Mouse (Mus musculus) kidney, postnatal 25 days (tissue): Measurements from ENCODE around the gene Uchl1.

Experiments used
- DNase-seq, 2 experiments: peaks; one replicate each; pipeline ENCODE4 v3.0.0; 2021; ENCODE audit warnings: mixed read lengths in 2 of 2

Uchl1 gene

GRCm38 (mm10) chr5:66710445-66711019 lies 34.6 kb downstream of the Uchl1 start:
- DNase-seq: peak in 1 of 2 experiments; percentile 10

GRCm38 (mm10) chr5:66712801-66713200 lies 36.9 kb downstream of the Uchl1 start:
- DNase-seq: no peak

- peak; percentile 25 to 35 for DNase-seq
Measured at GRCm38 (mm10) chr5:66715498-66715931, 39.6 kb downstream of the Uchl1 start.

- no peak for DNase-seq
Measured at GRCm38 (mm10) chr5:66717931-66718330, 42.0 kb downstream of the Uchl1 start.

GRCm38 (mm10) chr5:66718413-66718812 lies 42.5 kb downstream of the Uchl1 start:
- DNase-seq: no peak

GRCm38 (mm10) chr5:66718880-66719279 lies 43.0 kb downstream of the Uchl1 start:
- DNase-seq: no peak

- no peak for DNase-seq
Measured at GRCm38 (mm10) chr5:66720921-66721320, 45.0 kb downstream of the Uchl1 start.

DNA sequence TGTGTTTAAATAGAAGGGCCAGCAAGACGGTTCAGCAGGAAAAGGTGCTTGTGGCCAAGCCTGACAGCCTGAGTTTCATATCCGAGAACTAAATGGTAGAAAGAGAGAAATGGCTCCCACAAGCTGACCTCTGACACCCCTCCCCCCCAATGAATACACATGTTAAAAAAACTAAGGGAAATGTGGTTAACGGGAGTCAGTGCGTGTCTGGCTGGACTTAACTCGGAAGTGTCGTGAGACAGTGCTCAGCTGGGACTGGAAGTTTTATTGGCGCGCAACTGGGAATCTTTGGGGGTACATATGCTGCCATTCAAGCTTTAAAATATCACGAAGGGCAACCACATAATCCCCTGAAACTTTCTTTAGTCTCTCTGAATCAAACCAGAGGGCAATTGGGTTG lies 46.7 kb downstream of the Uchl1 start:
- DNase-seq: no peak

GRCm38 (mm10) chr5:66723037-66723436 lies 47.1 kb downstream of the Uchl1 start:
- DNase-seq: no peak

- DNase-seq: no peak
Measured at GRCm38 (mm10) chr5:66723626-66724025, 47.7 kb downstream of the Uchl1 start.

- DNase-seq: no peak
Measured at GRCm38 (mm10) chr5:66729306-66729705, 53.4 kb downstream of the Uchl1 start.

DNA sequence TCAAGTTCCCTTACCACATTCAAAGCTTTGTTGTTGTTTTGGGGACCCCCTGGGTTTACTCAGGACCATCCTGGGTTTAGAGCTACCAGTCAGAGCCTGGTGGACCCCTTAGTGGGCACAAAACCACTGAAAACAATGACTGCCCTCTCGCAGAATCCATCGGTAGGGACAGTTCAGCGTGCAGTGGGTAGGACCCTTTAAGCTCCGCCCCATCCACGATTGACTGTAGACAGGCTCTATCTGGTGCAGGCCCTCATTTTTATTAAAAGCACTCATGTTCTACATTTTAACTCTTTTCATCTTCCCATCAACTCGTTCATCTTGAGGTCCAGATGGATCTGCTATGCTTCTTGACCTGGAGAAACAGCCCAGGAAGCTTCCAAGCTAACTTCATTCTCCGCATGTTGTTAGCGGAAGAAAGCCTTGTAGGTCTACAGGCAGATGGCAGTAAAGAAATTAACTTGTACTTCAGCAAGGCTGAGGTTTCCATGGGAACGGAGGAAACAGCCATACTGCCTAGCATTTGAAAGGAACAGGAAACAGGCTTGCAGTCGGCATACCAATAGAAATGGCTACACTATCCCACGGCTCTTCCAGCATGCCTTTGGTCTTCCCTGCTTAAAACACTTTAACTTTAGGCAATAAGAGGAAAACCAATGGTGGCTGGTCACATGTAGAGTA lies 54.9 kb downstream of the Uchl1 start:
- peak; percentile 35 to 52 for DNase-seq

DNA sequence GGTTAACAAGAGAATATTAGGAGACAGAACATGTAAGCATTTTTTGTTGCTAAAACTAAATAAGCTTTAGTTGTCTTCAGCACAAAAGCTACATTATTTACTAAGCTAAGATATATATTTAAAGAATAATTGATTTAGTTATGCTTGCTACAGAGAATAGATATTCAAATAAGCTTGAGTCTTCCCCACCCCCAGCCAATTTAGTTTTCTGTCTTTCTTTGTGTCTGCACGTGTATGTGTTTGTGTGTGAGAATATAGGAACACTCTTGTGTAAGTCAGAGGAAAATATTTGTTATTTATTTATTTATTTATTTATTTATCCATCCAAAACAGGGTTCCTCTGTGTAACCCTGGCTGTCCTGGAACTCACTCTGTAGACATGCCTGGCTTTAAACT lies 55.4 kb downstream of the Uchl1 start:
- no peak for DNase-seq

- no peak for DNase-seq
Measured at GRCm38 (mm10) chr5:66733556-66733955, 57.7 kb downstream of the Uchl1 start.
